Mouse (Mus musculus) kidney, postnatal 36 days (tissue): ENCODE data around the gene Camk2d.

Source experiments
- DNase-seq, 2 experiments: peaks; one replicate each; pipeline ENCODE4 v3.0.0; 2021 to 2022; ENCODE audit warnings: mixed read lengths in 2 of 2

Camk2d gene

GRCm38 (mm10) chr3:126691565-126691964 lies 95.5 kb downstream of the Camk2d start:
- no peak for DNase-seq

- DNase-seq, result no peak
These were observed 96.7 kb downstream of the Camk2d start for GRCm38 (mm10) chr3:126692797-126693196.

DNA sequence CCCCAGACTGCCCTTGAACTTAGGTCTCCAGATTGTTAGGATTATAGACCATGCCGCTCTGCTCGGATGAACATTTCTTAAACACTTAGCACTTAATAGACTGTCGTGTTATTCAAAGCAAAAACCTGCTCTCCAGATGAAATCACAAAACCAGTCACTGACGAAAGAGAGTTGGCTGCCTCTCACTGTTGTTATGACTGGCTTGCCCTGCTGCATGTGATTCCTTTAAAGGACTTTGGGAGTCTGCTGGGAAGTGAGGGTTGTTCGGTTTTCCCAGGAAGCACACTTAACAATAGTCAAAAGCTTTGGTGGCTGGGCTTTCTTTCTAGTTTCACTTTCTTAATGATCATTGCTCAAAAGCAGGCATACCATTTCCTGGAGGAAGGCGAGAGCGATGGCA lies 97.2 kb downstream of the Camk2d start:
- peak; percentile 48 to 63 for DNase-seq

GRCm38 (mm10) chr3:126695456-126696293 lies 99.6 kb downstream of the Camk2d start:
- peak; percentile 89 to 95 for DNase-seq

DNA sequence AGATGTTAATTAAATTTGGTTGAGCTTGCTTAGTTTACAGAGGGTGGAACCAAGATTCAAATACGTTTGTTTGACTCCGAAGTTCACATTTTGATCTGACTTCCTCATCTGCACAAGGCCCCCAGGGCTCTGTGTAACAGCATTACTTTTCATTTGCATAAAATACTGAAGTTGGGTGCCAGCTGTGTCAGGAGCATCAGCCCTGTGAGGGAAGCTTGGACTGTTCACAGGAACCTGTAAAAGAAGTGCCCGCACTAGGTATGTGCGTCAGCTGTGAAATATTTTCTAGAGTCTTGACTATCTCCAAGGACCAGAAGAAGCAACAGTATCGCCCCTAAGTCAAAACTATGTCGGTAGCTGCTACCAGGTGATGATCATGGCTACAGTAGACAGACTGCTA lies 100.5 kb downstream of the Camk2d start:
- DNase-seq, result peak in 1 of 2 experiments; percentile 22

DNA sequence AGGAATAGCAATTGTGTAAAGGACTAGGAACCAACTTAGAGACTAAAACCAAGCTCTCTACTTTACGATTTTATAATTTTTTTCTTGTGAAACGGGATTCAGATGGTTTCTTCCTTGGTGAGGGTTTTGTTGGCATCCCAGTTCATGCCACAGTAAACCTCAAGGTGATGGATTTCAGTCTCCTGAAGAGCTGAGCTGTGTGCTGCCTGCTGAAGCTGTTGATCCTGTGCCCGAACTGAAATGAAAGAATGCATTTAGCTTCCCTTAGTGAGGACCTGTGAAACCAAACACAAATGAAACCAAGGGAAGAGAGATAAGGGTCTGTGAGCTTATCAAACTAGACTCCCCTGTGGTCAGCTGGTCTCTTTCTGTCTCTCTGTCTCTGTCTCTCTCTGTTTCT lies 103.6 kb downstream of the Camk2d start:
- no peak for DNase-seq

- no peak for DNase-seq
These were observed 105.0 kb downstream of the Camk2d start for GRCm38 (mm10) chr3:126701067-126701466.

DNA sequence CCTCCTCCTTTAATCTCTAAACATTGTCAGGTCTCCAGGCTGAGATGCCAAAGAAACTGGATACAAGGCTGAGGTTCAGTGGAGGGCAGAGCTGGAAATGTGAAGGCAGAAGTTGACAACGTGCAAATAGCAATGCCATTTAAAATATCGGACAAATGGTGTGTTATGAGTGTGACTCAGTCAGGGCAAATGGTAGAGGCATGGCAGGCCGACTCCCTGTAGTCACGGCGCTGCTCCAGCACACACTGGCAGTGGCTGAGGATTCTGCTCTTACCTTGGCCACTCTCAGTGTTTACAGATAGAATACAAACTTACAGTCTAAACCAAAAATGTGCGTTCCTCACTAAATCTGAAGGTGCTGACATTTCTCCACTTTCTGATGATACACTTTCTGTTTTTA lies 105.5 kb downstream of the Camk2d start:
- DNase-seq, result no peak

DNA sequence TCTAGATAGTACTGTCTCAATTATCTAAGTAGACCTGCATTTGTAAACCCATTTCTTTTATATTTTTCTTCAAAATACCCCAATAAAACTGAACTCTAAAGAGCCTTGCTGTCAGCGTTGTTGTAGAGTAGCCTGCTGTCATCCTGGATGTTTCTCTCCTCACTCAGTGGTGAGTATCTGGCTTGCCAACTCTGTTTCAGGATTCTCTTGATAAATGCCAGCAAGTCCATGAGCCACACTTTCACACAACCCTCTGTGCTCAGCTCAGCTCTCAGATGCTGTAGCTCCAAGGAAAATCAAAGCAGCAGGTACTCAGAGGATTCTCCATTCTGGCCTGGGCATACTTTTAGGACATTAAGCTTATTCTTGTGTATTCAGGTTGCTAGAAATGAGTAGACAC lies 109.4 kb downstream of the Camk2d start:
- no peak for DNase-seq

DNA sequence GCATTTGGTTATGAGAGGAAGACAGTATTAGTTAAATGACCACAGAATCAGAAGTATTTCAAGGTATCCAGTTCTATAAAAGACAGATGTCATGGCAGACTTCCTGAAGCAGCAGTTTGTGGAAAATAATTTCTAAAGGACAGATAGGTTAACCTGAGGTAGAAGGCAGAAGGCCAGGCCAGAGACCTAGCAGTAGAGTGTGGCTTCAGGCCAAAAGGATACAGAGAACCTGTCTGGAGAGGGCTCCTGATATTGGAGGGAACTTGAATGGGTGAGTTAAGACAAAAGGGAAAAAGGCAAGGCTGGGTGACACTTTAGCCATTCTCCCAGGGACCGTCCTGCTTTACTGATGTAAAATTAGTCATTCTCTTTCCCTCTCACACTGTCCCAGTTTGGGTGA lies 118.2 kb downstream of the Camk2d start:
- no peak for DNase-seq

DNA sequence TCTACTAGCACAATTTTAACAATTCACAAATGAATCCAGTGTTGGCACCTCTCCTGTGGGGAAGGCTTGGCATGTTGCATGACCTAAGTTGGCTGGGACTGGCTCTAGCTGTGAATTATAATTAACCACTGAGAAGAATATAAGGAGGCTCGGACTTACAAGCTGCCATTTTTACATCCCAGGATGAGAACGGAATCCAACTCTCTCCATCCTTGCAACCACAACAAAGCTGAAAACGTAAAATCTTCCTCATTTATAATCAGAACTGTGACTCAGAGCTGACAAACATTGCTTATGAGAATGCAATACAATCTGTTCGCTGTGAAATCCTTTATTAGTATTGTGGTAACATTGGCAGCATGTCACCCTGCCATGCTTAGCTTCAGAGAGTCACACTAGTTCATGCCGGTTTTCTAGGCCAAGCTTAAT lies 126.9 kb downstream of the Camk2d start:
- no peak for DNase-seq

DNA sequence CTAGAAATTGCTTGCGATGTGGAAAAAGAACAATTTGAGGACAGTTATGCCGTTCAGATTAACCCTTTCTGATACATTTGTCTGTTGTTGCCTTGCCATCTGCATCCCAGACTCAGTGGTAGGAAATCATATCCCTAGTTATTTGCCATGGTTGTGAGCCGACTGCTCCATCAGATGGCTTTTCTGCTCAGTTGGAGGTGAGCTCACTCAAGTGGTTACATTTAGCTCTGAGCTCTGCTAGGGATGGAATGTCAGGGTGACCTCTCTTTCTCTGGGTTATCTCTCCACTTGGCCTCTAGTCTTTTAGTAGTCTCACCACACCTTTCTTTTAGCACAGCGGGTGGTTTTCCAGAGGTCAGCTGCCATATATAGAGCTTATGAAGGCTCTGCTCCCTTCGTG lies 127.4 kb downstream of the Camk2d start:
- no peak for DNase-seq

- no peak for DNase-seq
These were observed 129.5 kb downstream of the Camk2d start for GRCm38 (mm10) chr3:126725647-126726046.

GRCm38 (mm10) chr3:126727387-126727786 lies 131.3 kb downstream of the Camk2d start:
- DNase-seq, result no peak

DNA sequence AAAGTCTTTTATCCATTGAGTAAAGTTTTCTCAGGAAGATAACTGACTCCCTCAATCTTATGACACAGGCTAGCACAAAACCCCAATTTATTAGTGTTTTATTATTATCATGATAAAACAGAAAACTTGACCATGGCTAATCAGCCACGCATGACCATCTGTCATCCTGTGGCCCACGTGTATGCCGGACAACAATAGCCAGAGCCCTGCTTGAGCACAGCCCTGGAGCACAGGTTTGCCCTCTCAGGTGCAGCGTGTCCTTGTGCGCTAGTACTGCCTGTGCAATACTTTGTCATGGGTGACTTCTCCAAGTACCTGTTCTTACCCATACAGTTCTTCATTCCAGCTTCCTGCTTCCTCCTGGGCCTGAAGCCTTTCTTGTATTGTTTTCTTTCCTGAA lies 134.3 kb downstream of the Camk2d start:
- no peak for DNase-seq

GRCm38 (mm10) chr3:126732323-126732722 lies 136.2 kb downstream of the Camk2d start:
- DNase-seq, result no peak

- DNase-seq, result peak in 1 of 2 experiments; percentile 8
These were observed 138.4 kb downstream of the Camk2d start for GRCm38 (mm10) chr3:126734533-126734932.

GRCm38 (mm10) chr3:126735211-126735610 lies 139.1 kb downstream of the Camk2d start:
- no peak for DNase-seq

DNA sequence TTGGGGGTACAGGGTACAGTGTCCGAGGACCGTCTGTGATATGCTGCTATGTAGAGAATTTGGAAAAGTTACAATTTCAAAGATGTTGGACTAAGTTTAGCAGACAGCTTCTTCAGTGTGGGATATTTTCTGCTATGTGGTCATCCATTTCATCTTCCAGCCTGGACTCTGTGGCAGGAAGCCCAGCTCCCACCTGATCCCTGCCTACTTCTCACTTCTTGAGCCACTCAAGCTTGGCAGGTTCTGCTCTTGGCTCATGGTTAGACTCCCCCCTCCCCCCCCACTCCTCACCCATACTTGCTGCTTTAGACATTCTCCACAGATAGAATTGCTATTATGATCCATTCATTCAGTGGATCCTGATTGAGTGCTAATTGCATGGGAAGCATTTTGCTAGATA lies 141.0 kb downstream of the Camk2d start:
- peak; percentile 32 to 42 for DNase-seq

GRCm38 (mm10) chr3:126740146-126740545 lies 144.0 kb downstream of the Camk2d start:
- no peak for DNase-seq

GRCm38 (mm10) chr3:126744432-126745133 lies 148.5 kb downstream of the Camk2d start:
- no peak for DNase-seq

GRCm38 (mm10) chr3:126746148-126746803 lies 150.2 kb downstream of the Camk2d start:
- peak; percentile 47 to 53 for DNase-seq

DNA sequence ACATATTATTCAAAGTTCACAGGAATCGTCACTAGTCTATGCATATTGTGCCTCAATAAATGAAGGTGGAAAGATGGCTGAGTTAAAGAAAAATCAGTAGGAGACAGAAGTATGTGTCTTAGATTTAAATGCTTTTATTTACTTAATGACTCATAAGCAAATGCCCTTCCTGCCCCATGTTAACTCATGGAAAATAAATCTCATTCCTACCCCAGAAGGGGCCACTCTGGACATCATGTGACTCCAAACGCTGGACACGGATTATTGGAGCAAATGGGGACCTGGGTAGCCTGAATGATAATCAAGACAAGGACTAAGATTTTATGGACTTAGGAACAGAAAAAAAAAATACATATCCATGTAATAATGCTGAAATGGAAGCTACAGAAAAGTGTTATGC lies 151.5 kb downstream of the Camk2d start:
- DNase-seq, result no peak
